Comparison of ENCODE assay signal across 8 mouse cellular contexts in genomic region chr19:45363384-45363926, GRCm38 (mm10). TPM values are rescaled to one million over a fixed set of nuclear protein-coding genes. Genes with fewer than 3 reads are reported as not detected.
DNase-seq lines count a peak whose midpoint lies in the region; ATAC-seq lines count a peak whose summit lies in the region.

Btrc (plus strand) TSS chr19:45363734.

- H3K27ac ChIP-seq in heart, embryonic 10.5 days = peak within 1 kb of the TSS; percentile 92
- peak within 1 kb of the TSS; percentile 95 for H3K27ac ChIP-seq in kidney, embryonic 15.5 days

- peak within 1 kb of the TSS; percentile 75 for H3K4me2 ChIP-seq in kidney, embryonic 15.5 days

- WGBS in heart, embryonic 10.5 days = under 1% methylated on average over 42 of the region's 42 CpGs
- under 1% methylated on average over 42 of the region's 42 CpGs for WGBS in kidney, embryonic 15.5 days

- H3K36me3 ChIP-seq in heart, embryonic 10.5 days = peaks cover 9% of the 10 kb centered on the region; the same call in 1 of the 2 replicates
- H3K36me3 ChIP-seq in kidney, embryonic 15.5 days = peaks cover 13% of the 10 kb centered on the region

- DNase-seq in B cell, adult 2 months = peak; percentile 99 to 100
- peak; percentile 100 for DNase-seq in brain, adult 2 months (ENCODE audit: low read depth, low spot score)
- peak; percentile 100 for DNase-seq in heart, embryonic 10.5 days (ENCODE audit: low spot score)
- DNase-seq in liver = peak; percentile 100
- DNase-seq in spleen, postnatal 4 days (ENCODE audit: low spot score in 2 of 2) = peak; percentile 99 to 100

- peaks cover 16% of the 10 kb centered on the region for H3K4me1 ChIP-seq in heart, embryonic 10.5 days
- peaks cover 8% of the 10 kb centered on the region for H3K4me1 ChIP-seq in kidney, embryonic 15.5 days

- H3K9me3 ChIP-seq in heart, embryonic 10.5 days = no peaks in the 10 kb centered on the region
- no peaks in the 10 kb centered on the region for H3K9me3 ChIP-seq in kidney, embryonic 15.5 days (replicated peaks)

- H3K9ac ChIP-seq in kidney, embryonic 15.5 days = peak within 1 kb of the TSS; percentile 83

- no peaks in the 10 kb centered on the region for H3K27me3 ChIP-seq in heart, embryonic 10.5 days (ENCODE audit: insufficient read depth, poor library complexity, severe bottlenecking)
- no peaks in the 10 kb centered on the region for H3K27me3 ChIP-seq in kidney, embryonic 15.5 days

- peak within 1 kb of the TSS; percentile 75 for H3K4me3 ChIP-seq in heart, embryonic 10.5 days
- H3K4me3 ChIP-seq in kidney, embryonic 15.5 days (replicated peaks) = peak within 1 kb of the TSS; percentile 93

- ATAC-seq in erythroblast, adult 5-6 weeks (replicated peaks; ENCODE audit: low FRiP score, poor library complexity, severe bottlenecking) = peak; percentile 97
- ATAC-seq in kidney, embryonic 15.5 days (replicated peaks; ENCODE audit: low FRiP score) = peak; percentile 99
- peak; percentile 98 for ATAC-seq in monocyte, adult 5-6 weeks (replicated peaks; ENCODE audit: insufficient number of reproducible peaks, low FRiP score, low TSS enrichment, poor library complexity, severe bottlenecking)

RNA-seq across cellular contexts. Expression of gene Btrc, which starts in this region (rescaled TPM):
- total RNA-seq in erythroblast, adult 5-6 weeks (2015; ENCODE audit: low replicate concordance) = 357 and 382 TPM in 2 replicates
- 645 and 662 TPM in 2 replicates for total RNA-seq in erythroblast, adult 5-6 weeks (2017; ENCODE audit: low replicate concordance)
- polyA plus RNA-seq in heart, embryonic 10.5 days (2016; fragmentation: Nextera tagmentation; extraction: Ambion mirVana) = 46.9 and 47.8 TPM in 2 replicates
- 47.8 and 49.3 TPM in 2 replicates for polyA plus RNA-seq in kidney, embryonic 15.5 days (2015; fragmentation: Nextera tagmentation; extraction: Ambion mirVana)
- total RNA-seq in monocyte, adult 5-6 weeks (2017) = 14.2 to 17.9 TPM (median 16.4 TPM) in 3 replicates

Comparison
In these comparisons a context has a peak if more than half of its experiments do, and no peak if none do; other contexts are left out.
1. Peak in every context shown above with its lines: DNase-seq, ATAC-seq, H3K4me3 ChIP-seq and H3K27ac ChIP-seq.
2. RNA of gene Btrc (total RNA-seq): 357 to 662 TPM in erythroblast, adult 5-6 weeks; 14.2 to 17.9 TPM in monocyte, adult 5-6 weeks; every median in the first group is over 10 times any median in the second.